Mouse (Mus musculus) midbrain, embryonic 16.5 days (tissue): Measurements from ENCODE around the gene Mon1a. TPM values are rescaled to one million over a fixed set of nuclear protein-coding genes. Genes with fewer than 3 reads are reported as not detected.
A peak's percentile ranks its signal among the peaks of the same experiment; 100 is the strongest.

Experiments
- ATAC-seq: fragments of 200-750 bp; cut with Nextera tagmentation; 2 replicates; pipeline ENCODE4 v1.8.0; 2017; ENCODE audit warnings: moderate TSS enrichment
- H3K27ac ChIP-seq: fragments of 300-500 bp; sonication (generic); 2 replicates; pipeline ENCODE4 v1.5.1; 2014; ENCODE audit warnings: mild to moderate bottlenecking, low read length, mixed read lengths
- H3K27me3 ChIP-seq: fragments of 300-500 bp; sonication (generic); 2 replicates; pipeline ENCODE4 v1.6.1; 2014; ENCODE audit warnings: low read depth, low read length, mixed read lengths; ENCODE audit not compliant: control insufficient read depth, insufficient read depth
- H3K36me3 ChIP-seq: fragments of 300-500 bp; sonication (generic); 2 replicates; pipeline ENCODE4 v1.6.1; 2014; ENCODE audit warnings: mild to moderate bottlenecking, low read length, moderate library complexity, mixed read lengths; ENCODE audit not compliant: control insufficient read depth, insufficient read depth
- H3K4me1 ChIP-seq: fragments of 300-500 bp; sonication (generic); 2 replicates; pipeline ENCODE4 v1.6.1; 2014; ENCODE audit warnings: mild to moderate bottlenecking, low read length, mixed read lengths; ENCODE audit not compliant: control insufficient read depth, insufficient read depth
- H3K4me2 ChIP-seq: fragments of 300-500 bp; sonication (generic); 2 replicates; pipeline ENCODE4 v1.6.1; 2014; ENCODE audit warnings: mild to moderate bottlenecking, low read length, mixed read lengths
- H3K4me3 ChIP-seq: fragments of 300-500 bp; sonication (generic); 2 replicates; pipeline ENCODE4 v1.5.1; 2014; ENCODE audit warnings: low read depth, mild to moderate bottlenecking, low read length, moderate library complexity, mixed read lengths
- H3K9ac ChIP-seq: fragments of 300-500 bp; sonication (generic); 2 replicates; pipeline ENCODE4 v1.6.1; 2014; ENCODE audit warnings: low read depth, low read length, mixed read lengths
- H3K9me3 ChIP-seq: fragments of 300-500 bp; sonication (generic); replicated peaks from 2 replicates; pipeline ENCODE4 v1.6.1; 2014; ENCODE audit warnings: mild to moderate bottlenecking, low read length, mixed read lengths; ENCODE audit not compliant: control insufficient read depth, poor library complexity, severe bottlenecking
- WGBS: fragments of 180-500 bp; shearing (Covaris S2); extraction: QIAGEN DNeasy Blood & Tissue Kit; methylation state at CpG from one replicate; pipeline ENCODE4 v1.1.7; 2014; 5-methylcytosine and 5-hydroxymethylcytosine counted together
- polyA plus RNA-seq: library from polyadenylated mRNA; unstranded; fragments of >200 nt; fragmentation: Nextera tagmentation; extraction: Ambion mirVana; gene quantifications from 2 replicates; pipeline ENCODE4 v1.2.1, GENCODE M21; 2015

Mon1a gene
- polyA plus RNA-seq, 1 experiment from 2014 or later = 23.4 TPM

DNA sequence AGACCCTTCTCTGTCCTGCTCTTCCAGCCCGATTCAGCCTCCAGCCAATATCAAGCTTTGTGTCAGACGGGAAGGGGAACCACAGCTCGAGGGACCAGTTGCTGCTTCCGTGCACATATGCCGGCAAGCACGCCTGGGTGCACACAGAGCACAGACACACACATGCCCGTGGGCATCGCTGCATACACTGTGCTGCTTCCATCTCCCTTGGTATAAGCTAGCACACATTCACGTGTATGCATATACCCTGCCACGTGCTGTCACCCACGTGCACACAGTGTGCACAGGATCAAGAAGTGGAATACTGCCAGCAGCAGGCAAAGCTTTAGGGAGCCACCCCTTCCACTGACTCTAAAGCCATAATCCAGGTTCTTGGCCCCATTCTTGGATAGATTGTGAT lies 46.2 kb downstream of the Mon1a start:
- H3K4me2 ChIP-seq = no peak overlapping the region
- H3K4me1 ChIP-seq = peaks cover 12% of the 10 kb centered on the region
- no peak overlapping the region for H3K4me3 ChIP-seq
- ATAC-seq = no peak
- H3K36me3 ChIP-seq = no peaks in the 10 kb centered on the region
- no peaks in the 10 kb centered on the region for H3K9me3 ChIP-seq
- no peaks in the 10 kb centered on the region for H3K27me3 ChIP-seq
- H3K9ac ChIP-seq = no peak overlapping the region
- WGBS = 84% methylated on average over 11 of the region's 11 CpGs
- H3K27ac ChIP-seq = no peak overlapping the region

DNA sequence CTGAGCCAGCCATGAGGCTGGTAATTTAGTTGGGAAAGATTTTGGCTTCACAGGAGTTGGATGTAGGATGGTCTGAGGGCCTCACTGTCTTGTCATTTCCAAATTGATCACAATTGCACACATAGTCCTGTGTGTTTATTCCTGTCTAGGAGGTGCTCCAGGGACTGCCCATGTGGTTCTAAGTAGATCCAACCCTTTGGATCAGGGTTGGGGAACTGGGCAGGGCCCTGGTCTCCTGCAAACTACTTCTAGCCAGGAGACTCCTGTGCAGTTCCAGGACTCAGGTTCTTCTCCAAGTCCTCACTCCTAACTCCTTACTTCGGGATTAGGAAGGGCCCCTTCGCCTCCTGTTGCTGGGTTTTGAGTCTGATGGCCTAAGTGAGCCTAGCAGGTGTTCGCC lies 47.4 kb downstream of the Mon1a start, which contains the start of gene Camkv:
Gene Camkv, plus strand, starts transcription at position 301 of the 400 bp plus-strand sequence.
- no peaks in the 10 kb centered on the region for H3K36me3 ChIP-seq
- no peak for ATAC-seq
- WGBS = 3% methylated on average over 3 of the region's 3 CpGs
- H3K27ac ChIP-seq = peak within 1 kb of the TSS; percentile 58
- H3K9ac ChIP-seq = peak within 1 kb of the TSS; percentile 76
- H3K4me1 ChIP-seq = peaks cover 12% of the 10 kb centered on the region
- H3K4me2 ChIP-seq = peak within 1 kb of the TSS; percentile 81
- no peaks in the 10 kb centered on the region for H3K9me3 ChIP-seq
- no peaks in the 10 kb centered on the region for H3K27me3 ChIP-seq
- peak within 1 kb of the TSS; percentile 65 for H3K4me3 ChIP-seq

DNA sequence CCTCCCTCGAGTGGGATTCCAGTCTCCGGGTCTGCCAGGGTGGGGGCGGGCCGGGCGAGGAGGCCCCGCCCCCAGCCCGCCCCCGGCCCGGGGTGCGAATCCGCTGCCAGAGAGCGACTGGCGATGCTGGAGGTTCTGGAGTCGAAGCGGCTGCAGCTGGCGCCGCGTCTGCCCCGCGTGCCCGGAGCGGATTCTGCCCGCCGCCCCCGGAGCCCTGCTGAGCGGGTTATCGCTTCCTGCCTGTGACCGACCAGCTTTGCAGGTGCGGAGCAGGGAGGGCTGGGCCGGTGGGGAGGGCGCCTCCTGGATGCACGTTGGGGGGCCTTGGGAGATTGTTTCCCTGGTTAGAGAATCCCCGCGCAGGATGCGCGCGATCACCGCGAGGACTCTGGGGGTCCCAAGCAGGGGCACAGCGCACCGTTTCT lies 47.9 kb downstream of the Mon1a start:
- Histone ChIP-seq H3K4me3 (peak overlapping the region; percentile 65), H3K27me3 (no peaks in the 10 kb centered on the region), H3K9ac (peak overlapping the region; percentile 76), H3K36me3 (no peaks in the 10 kb centered on the region), H3K4me1 (peaks cover 12% of the 10 kb centered on the region), H3K4me2 (peak overlapping the region; percentile 81), H3K27ac (peak overlapping the region; percentile 58), H3K9me3 (no peaks in the 10 kb centered on the region)
- WGBS = under 1% methylated on average over 40 of the region's 41 CpGs
- ATAC-seq = peak; percentile 59

DNA sequence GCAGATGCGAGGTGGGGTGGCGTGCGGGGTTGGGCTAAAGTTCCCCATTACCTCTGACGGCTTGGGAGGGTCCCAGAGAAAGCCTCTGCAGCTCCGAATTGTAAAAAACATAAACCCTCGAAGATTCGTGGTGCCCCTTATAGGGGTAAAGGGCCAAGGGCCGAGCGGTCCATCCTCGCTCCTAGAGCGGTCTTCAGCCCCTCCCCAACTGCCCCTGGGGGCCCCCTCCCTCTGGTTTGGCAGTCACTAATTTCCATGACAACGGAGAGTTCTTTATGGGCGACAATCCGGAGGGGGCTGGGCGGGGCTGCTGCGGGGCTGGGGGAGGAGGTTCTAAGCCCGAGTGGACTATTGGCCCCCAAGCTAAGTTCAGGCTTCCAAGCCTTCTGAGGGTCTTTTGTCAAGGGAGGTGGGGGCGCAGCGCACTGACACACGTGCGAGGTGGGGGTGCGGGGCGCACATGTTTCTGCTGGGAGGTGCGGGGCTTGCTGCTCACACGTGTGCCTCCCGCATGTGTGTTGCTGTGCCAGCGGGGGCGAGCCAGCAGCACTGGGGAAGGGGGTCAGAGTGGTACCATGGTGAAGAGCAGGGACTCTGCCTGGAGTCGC lies 48.4 kb downstream of the Mon1a start:
- H3K4me2 ChIP-seq = peak overlapping the region; percentile 81
- ATAC-seq = peak; percentile 79
- H3K4me1 ChIP-seq = peaks cover 12% of the 10 kb centered on the region
- peak overlapping the region; percentile 65 for H3K4me3 ChIP-seq
- no peaks in the 10 kb centered on the region for H3K9me3 ChIP-seq
- no peaks in the 10 kb centered on the region for H3K27me3 ChIP-seq
- WGBS = under 1% methylated on average over 29 of the region's 29 CpGs
- no peak overlapping the region for H3K27ac ChIP-seq
- H3K36me3 ChIP-seq = no peaks in the 10 kb centered on the region
- peak overlapping the region; percentile 76 for H3K9ac ChIP-seq

DNA sequence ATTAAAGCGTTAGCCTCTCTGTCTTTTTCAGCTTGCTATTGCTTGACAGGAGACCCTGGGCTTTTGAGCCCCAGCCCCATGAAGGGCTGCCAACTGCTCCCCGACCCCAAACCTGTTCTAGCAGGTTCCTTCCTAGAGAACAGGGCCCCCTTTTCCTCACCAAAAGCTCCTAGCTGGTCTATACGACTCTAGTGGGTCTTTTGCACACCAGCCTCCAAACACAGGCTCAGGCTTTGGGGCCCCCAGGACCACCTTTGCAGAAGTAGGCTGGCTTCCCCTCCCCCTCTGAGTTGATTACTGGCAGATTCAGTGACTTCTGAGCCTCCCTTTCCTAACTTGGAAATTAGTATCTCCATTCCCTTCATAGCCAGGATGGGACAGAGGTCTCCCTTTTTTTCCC lies 48.9 kb downstream of the Mon1a start:
- Histone ChIP-seq H3K9ac (peak overlapping the region; percentile 76), H3K4me3 (peak overlapping the region; percentile 65), H3K9me3 (no peaks in the 10 kb centered on the region), H3K4me1 (peaks cover 12% of the 10 kb centered on the region), H3K27ac (no peak overlapping the region), H3K4me2 (peak overlapping the region; percentile 81), H3K27me3 (no peaks in the 10 kb centered on the region), H3K36me3 (no peaks in the 10 kb centered on the region)
- 0 out of 2 replicates have a peak, but pooled peaks have one; percentile 19 for ATAC-seq
- 4% methylated on average over 3 of the region's 3 CpGs for WGBS

DNA sequence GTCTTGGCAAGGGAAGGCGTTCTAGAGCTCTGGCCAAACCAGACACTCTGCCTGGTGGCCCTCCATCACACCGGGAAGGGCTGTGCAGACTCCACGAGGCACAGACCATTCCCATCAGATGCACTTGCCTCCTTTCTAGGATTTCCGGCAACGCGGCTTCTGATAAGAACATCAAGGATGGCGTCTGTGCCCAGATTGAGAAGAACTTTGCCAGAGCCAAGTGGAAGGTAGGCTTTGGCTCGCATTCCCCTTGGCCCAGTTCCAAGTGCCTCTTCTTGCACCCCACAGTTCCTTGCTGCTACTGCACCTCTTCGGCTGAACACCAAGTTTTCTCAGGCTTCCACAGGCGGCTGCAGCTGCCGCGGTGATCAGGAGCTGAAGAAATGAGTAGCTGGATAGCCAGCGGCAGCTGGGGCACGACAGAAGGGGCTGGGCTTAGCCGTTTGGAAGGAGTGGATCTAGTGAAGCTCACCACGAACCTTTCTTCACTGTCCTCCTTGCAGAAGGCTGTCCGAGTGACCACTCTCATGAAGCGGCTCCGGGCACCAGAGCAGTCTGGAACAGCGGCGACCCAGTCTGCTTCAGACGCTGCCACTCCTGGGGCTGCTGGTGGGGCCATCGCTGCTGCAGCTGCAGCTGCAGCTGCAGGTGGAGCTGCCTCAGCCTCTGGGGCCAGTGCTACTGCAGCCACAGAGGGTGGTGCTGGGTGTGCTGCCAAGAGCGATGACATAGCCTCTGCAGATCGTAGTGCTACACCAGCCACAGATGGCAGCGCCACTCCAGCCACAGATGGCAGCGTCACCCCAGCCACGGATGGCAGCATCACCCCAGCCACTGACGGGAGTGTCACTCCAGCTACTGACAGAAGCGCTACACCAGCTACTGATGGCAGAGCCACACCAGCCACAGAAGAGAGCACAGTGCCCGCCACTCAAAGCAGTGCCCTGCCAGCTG lies 59.6 kb downstream of the Mon1a start:
- Histone ChIP-seq H3K4me2 (no peak overlapping the region), H3K36me3 (peaks cover 5% of the 10 kb centered on the region; the same call in 1 of the 2 replicates), H3K9ac (no peak overlapping the region), H3K27me3 (no peaks in the 10 kb centered on the region), H3K9me3 (no peaks in the 10 kb centered on the region), H3K27ac (no peak overlapping the region), H3K4me3 (no peak overlapping the region), H3K4me1 (peaks cover 13% of the 10 kb centered on the region)
- WGBS = 91% methylated on average over 31 of the region's 31 CpGs
- no peak for ATAC-seq

DNA sequence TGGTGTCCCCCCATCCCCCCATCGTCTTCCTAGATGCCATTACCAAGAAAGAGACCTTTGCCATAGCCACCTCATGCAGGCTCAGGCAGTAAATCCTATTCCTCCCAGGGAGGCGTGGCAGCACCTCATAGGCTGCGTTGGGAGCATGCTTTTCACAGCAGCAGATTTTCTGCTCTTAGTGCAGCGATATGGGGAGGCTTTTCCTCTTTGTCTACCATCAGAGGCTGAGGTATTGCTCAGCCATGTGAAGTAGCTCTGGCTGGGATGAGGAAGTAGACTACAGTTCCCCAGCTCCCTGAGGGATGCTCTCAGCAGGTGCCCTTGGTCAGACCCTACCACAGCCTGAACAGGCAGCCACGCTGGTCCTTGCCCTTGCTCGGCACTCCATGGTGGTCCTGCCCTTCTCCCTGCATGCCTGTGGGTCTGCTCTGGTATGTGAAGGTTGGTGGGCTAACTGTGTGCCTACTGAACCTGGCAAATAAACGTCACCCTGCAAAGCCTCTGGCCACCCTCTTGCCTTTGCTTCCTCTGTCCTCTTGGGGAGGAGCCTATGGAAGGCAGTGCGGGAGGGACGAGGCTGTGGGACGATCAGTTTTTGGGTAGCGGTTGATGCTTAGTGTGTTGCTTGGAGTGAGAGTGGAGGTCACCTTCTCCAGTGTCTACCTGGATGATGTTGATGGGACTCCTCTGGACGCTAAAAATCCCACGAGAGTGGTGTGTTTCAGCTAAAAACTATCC lies 61.4 kb downstream of the Mon1a start:
- Histone ChIP-seq H3K36me3 (peaks cover 5% of the 10 kb centered on the region; the same call in 1 of the 2 replicates), H3K4me3 (no peak overlapping the region), H3K27me3 (no peaks in the 10 kb centered on the region), H3K9ac (no peak overlapping the region), H3K9me3 (no peaks in the 10 kb centered on the region), H3K4me1 (peaks cover 13% of the 10 kb centered on the region), H3K27ac (no peak overlapping the region), H3K4me2 (no peak overlapping the region)
- ATAC-seq = no peak
- 86% methylated on average over 13 of the region's 13 CpGs for WGBS

DNA sequence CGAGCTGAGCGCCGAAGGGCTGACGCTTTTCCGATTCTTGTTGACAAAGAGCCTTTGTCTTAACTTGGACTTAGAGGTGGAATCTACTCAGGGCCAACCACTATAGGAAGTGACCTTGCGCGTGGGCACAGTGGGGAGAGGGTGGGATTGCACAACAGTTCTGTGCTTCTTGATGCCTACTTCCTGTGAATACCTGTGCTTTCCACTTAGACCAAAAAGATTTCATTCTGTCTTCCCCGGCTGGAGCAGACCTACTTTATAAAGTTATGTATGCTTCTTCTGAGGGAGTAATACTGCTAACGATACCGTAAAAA lies 61.9 kb downstream of the Mon1a start, which contains the start of gene Traip:
Gene Traip, plus strand, starts transcription at position 215 of the 314 bp plus-strand sequence.
- H3K4me2 ChIP-seq = peak within 1 kb of the TSS; percentile 93
- peak within 1 kb of the TSS; percentile 65 for H3K9ac ChIP-seq
- 91% methylated on average over 10 of the region's 10 CpGs for WGBS
- H3K4me3 ChIP-seq = peak within 1 kb of the TSS; percentile 51
- H3K9me3 ChIP-seq = no peaks in the 10 kb centered on the region
- ATAC-seq = no peak
- peaks cover 5% of the 10 kb centered on the region; the same call in 1 of the 2 replicates for H3K36me3 ChIP-seq
- peaks cover 13% of the 10 kb centered on the region for H3K4me1 ChIP-seq
- H3K27ac ChIP-seq = peak within 1 kb of the TSS; percentile 86
- H3K27me3 ChIP-seq = no peaks in the 10 kb centered on the region
